ENCODE assay signal across 9 mouse cellular contexts in genomic region chr1:78525189-78525886, GRCm38 (mm10). TPM values are rescaled to one million over a fixed set of nuclear protein-coding genes. Genes with fewer than 3 reads are reported as not detected.
DNase-seq lines count a peak whose midpoint lies in the region; ATAC-seq and TF ChIP-seq lines count a peak whose summit lies in the region.
"Had no signal": no experiment of that assay in that cellular context is flagged by ENCODE, and none has a peak within 500 bp of the region (broad histone marks: within the 10 kb centered on the region; RNA-seq: fewer than 3 reads in every experiment).

No protein-coding gene starts in this region.

- no peaks in the 10 kb centered on the region for H3K4me1 ChIP-seq in hindbrain, embryonic 11.5 days (replicated peaks; ENCODE audit: control insufficient read depth, insufficient read depth, low read length)
- no peaks in the 10 kb centered on the region for H3K4me1 ChIP-seq in hindbrain, embryonic 12.5 days
- H3K4me1 ChIP-seq in cerebellum, adult 2 months (ENCODE audit: control insufficient read depth, insufficient read depth, low read length): no peaks in the 10 kb centered on the region
- peaks cover 2% of the 10 kb centered on the region; the same call in 1 of the 2 replicates for H3K4me1 ChIP-seq in testis, adult 2 months (ENCODE audit: control insufficient read depth, insufficient read depth, low read length)
- H3K4me1 ChIP-seq: embryonic facial prominence, embryonic 13.5 days had no signal

- no peak for ATAC-seq in hindbrain, embryonic 11.5 days (ENCODE audit: low FRiP score)
- no peak for ATAC-seq in hindbrain, embryonic 12.5 days (ENCODE audit: low FRiP score)
- ATAC-seq in megakaryocyte progenitor cell, adult 5-6 weeks (replicated peaks; ENCODE audit: poor library complexity): peak; percentile 99

- no peaks in the 10 kb centered on the region for H3K27me3 ChIP-seq in hindbrain, embryonic 11.5 days (ENCODE audit: control insufficient read depth, insufficient read depth, low read length)
- no peaks in the 10 kb centered on the region for H3K27me3 ChIP-seq in hindbrain, embryonic 12.5 days
- H3K27me3 ChIP-seq in cerebellum, adult 2 months (ENCODE audit: control insufficient read depth, insufficient read depth, low read length): no peaks in the 10 kb centered on the region
- H3K27me3 ChIP-seq in testis, adult 2 months (ENCODE audit: control insufficient read depth, insufficient read depth, low read length): no peaks in the 10 kb centered on the region
- H3K27me3 ChIP-seq: embryonic facial prominence, embryonic 13.5 days had no signal

- TF ChIP-seq CTCF in cerebellum, adult 2 months (IDR thresholded peaks at IDR 0.05; ENCODE audit: borderline replicate concordance, insufficient read depth, low read depth, low read length): peak; percentile 87
- TF ChIP-seq CTCF in testis, adult 2 months (IDR thresholded peaks at IDR 0.05; ENCODE audit: control insufficient read depth, insufficient read depth, insufficient replicate concordance, low read depth, low read length): peak; percentile 94; the same call in 1 of the 2 replicates

- H3K4me2 ChIP-seq in hindbrain, embryonic 11.5 days (replicated peaks; ENCODE audit: low read depth, low read length): no peak overlapping the region
- no peak overlapping the region for H3K4me2 ChIP-seq in hindbrain, embryonic 12.5 days (replicated peaks)
- H3K4me2 ChIP-seq: embryonic facial prominence, embryonic 13.5 days had no signal

- H3K4me3 ChIP-seq in hindbrain, embryonic 11.5 days (ENCODE audit: low read depth, low read length): no peak overlapping the region
- no peak overlapping the region for H3K4me3 ChIP-seq in hindbrain, embryonic 12.5 days
- H3K4me3 ChIP-seq in cerebellum, adult 2 months (replicated peaks; ENCODE audit: insufficient read depth, low read depth, low read length): no peak overlapping the region
- H3K4me3 ChIP-seq in testis, adult 2 months (ENCODE audit: control insufficient read depth, low read depth, low read length): no peak overlapping the region; the same call in 1 of the 2 replicates
- H3K4me3 ChIP-seq: embryonic facial prominence, embryonic 13.5 days had no signal

- no peak overlapping the region for H3K9ac ChIP-seq in hindbrain, embryonic 11.5 days (ENCODE audit: low read depth, low read length)
- H3K9ac ChIP-seq in hindbrain, embryonic 12.5 days: no peak overlapping the region
- H3K9ac ChIP-seq: embryonic facial prominence, embryonic 13.5 days had no signal

- DNase-seq in hindbrain, embryonic 11.5 days (ENCODE audit: low spot score): peak; percentile 82
- DNase-seq in MN1 (ENCODE audit: low spot score): peak; percentile 56
- peak; percentile 39 to 55 for DNase-seq in cerebellum, adult 2 months
- peak; percentile 61 for DNase-seq in gastrocnemius, postnatal 14 days
- peak; percentile 61 for DNase-seq in layer of hippocampus, adult 9-11 months

- H3K9me3 ChIP-seq in hindbrain, embryonic 11.5 days (ENCODE audit: control insufficient read depth, low read length): no peaks in the 10 kb centered on the region
- no peaks in the 10 kb centered on the region for H3K9me3 ChIP-seq in hindbrain, embryonic 12.5 days (replicated peaks)
- H3K9me3 ChIP-seq: embryonic facial prominence, embryonic 13.5 days had no signal

- H3K27ac ChIP-seq in hindbrain, embryonic 11.5 days (ENCODE audit: low read depth, low read length): no peak overlapping the region
- no peak overlapping the region for H3K27ac ChIP-seq in hindbrain, embryonic 12.5 days
- no peak overlapping the region for H3K27ac ChIP-seq in cerebellum, adult 2 months (ENCODE audit: insufficient read depth, low read length)
- H3K27ac ChIP-seq in testis, adult 2 months (ENCODE audit: control insufficient read depth, insufficient read depth, low read depth, low read length): no peak overlapping the region
- H3K27ac ChIP-seq: embryonic facial prominence, embryonic 13.5 days had no signal

- H3K36me3 ChIP-seq in hindbrain, embryonic 11.5 days (ENCODE audit: control insufficient read depth, insufficient read depth, low read length): no peaks in the 10 kb centered on the region
- no peaks in the 10 kb centered on the region for H3K36me3 ChIP-seq in hindbrain, embryonic 12.5 days
- no peaks in the 10 kb centered on the region for H3K36me3 ChIP-seq in testis, adult 2 months (ENCODE audit: control insufficient read depth, insufficient read depth, low read length)
- H3K36me3 ChIP-seq: embryonic facial prominence, embryonic 13.5 days had no signal

- intact Hi-C loops in gastrocnemius, postnatal 14 days (cut with DNase I; ENCODE audit: low total_unique reads): loop anchor here (5.0 kb wide), 1 partner anchor 152 kb away; no protein-coding TSS in a partner anchor

- WGBS in hindbrain, embryonic 11.5 days: 49% methylated on average over 23 of the region's 23 CpGs
- 46% methylated on average over 23 of the region's 23 CpGs for WGBS in hindbrain, embryonic 12.5 days
- 45% methylated on average over 23 of the region's 23 CpGs for WGBS in cerebellum, adult 2 months

- TF ChIP-seq POLR2A in cerebellum, adult 2 months (IDR thresholded peaks at IDR 0.05; ENCODE audit: borderline replicate concordance, insufficient read depth, low read length): no peak
- no peak for TF ChIP-seq POLR2A in testis, adult 2 months (IDR thresholded peaks at IDR 0.05; ENCODE audit: control insufficient read depth, low read depth, low read length)

RNA-seq across cellular contexts. Expression of gene BC035947, which starts 13.4 kb away (rescaled TPM):
- polyA plus RNA-seq in hindbrain, embryonic 11.5 days (2014; fragmentation: Nextera tagmentation; extraction: Ambion mirVana): 0.20 and 0.25 TPM in 2 replicates
- 0.35 and 0.70 TPM in 2 replicates for polyA plus RNA-seq in hindbrain, embryonic 12.5 days (2016; fragmentation: Nextera tagmentation; extraction: Ambion mirVana)
- polyA plus RNA-seq in cerebellum, adult 2 months (2012; rRNA removed): 1.9 and 2.6 TPM in 2 replicates
- not detected for total RNA-seq in gastrocnemius, postnatal 14 days (2021)
- not detected in 2 replicates for total RNA-seq in megakaryocyte progenitor cell, adult 5-6 weeks (2015)
- not detected in 2 replicates for total RNA-seq in megakaryocyte progenitor cell, adult 5-6 weeks (2017)
- 0.28 and 0.42 TPM in 2 replicates for polyA plus RNA-seq in testis, adult 2 months (2012; rRNA removed)

RNA-seq across cellular contexts. Expression of gene Mogat1, which starts 14.5 kb away (rescaled TPM):
- polyA plus RNA-seq in hindbrain, embryonic 11.5 days (2014; fragmentation: Nextera tagmentation; extraction: Ambion mirVana): 0.45 and 0.59 TPM in 2 replicates
- 0.48 TPM in 1 of 2 replicates, not detected in the other for polyA plus RNA-seq in hindbrain, embryonic 12.5 days (2016; fragmentation: Nextera tagmentation; extraction: Ambion mirVana)
- polyA plus RNA-seq in cerebellum, adult 2 months (2012; rRNA removed): 0.97 and 1.5 TPM in 2 replicates
- total RNA-seq in gastrocnemius, postnatal 14 days (2021): under 1 TPM in 1 of 2 experiments, not detected in 1; 0.64 TPM
- not detected in 2 replicates for total RNA-seq in megakaryocyte progenitor cell, adult 5-6 weeks (2015)
- total RNA-seq in megakaryocyte progenitor cell, adult 5-6 weeks (2017): not detected in 2 replicates
- 1.2 and 1.5 TPM in 2 replicates for polyA plus RNA-seq in testis, adult 2 months (2012; rRNA removed)

RNA-seq across cellular contexts. Expression of gene Farsb, which starts 36.6 kb away (rescaled TPM):
- 146 and 152 TPM in 2 replicates for polyA plus RNA-seq in hindbrain, embryonic 11.5 days (2014; fragmentation: Nextera tagmentation; extraction: Ambion mirVana)
- 120 and 129 TPM in 2 replicates for polyA plus RNA-seq in hindbrain, embryonic 12.5 days (2016; fragmentation: Nextera tagmentation; extraction: Ambion mirVana)
- 62.6 and 63.1 TPM in 2 replicates for polyA plus RNA-seq in cerebellum, adult 2 months (2012; rRNA removed)
- total RNA-seq in gastrocnemius, postnatal 14 days (2021): 10 to 100 TPM; 43.2 to 44.7 TPM
- 92.8 and 136 TPM in 2 replicates for total RNA-seq in megakaryocyte progenitor cell, adult 5-6 weeks (2015)
- 62.8 and 73.3 TPM in 2 replicates for total RNA-seq in megakaryocyte progenitor cell, adult 5-6 weeks (2017)
- 25.7 and 28.4 TPM in 2 replicates for polyA plus RNA-seq in testis, adult 2 months (2012; rRNA removed)
